In the genomic region with DNA sequence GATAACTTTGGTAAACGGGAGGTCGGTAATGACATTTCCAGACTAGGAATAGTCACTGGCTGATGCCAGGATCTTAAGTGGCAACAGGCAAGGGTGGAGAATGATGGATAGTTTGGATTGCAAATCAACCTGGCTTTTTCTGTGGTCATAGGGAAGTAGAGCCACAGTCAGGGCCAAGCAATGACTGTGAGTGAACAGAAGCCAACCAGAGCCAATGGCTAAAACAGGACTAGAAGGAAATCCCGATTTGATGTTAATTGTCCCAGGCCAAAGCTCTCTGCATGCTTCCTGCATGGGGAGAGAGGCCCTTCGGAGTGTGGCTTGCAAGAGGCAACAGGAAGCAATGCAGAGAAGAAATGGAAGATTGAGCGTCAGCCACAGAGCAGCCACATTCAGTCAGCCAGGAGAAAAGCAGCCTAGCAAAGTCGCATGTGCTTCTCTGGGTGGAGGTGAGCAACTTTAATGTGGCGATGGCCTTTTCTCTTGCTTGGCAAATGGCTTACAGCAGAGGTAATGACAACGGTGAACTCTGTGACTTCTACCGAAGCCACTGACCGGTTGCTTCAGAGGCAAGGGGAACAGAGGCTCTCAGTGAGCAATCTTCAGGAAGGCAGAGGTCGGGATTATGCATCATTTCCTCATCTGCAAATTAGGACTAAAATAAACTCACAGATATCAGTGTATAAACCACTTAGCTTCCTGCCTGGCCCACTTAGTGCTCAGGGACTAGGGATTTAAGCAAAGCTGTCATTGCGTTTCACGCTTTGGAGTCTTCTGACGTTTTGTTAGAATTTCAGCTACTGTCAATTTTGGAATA, we compare ENCODE assay signal across 24 mouse cellular contexts. TPM values are rescaled to one million over a fixed set of nuclear protein-coding genes. Genes with fewer than 3 reads are reported as not detected.
DNase-seq lines count a peak whose midpoint lies in the region; ATAC-seq and TF ChIP-seq lines count a peak whose summit lies in the region.
"Had no signal": no experiment of that assay in that cellular context is flagged by ENCODE, and none has a peak within 500 bp of the region (broad histone marks: within the 10 kb centered on the region; RNA-seq: fewer than 3 reads in every experiment).

No protein-coding gene starts in this region.

- intact Hi-C loops in left cerebral cortex, adult 2 months (cut with DNase I) = no loop called here

- H3K4me1 ChIP-seq in liver, adult 2 months (ENCODE audit: control insufficient read depth, insufficient read depth, low read length) = 0 out of 2 replicates have a peak, but pooled peaks cover 3% of the 10 kb centered on the region
- no peaks in the 10 kb centered on the region for H3K4me1 ChIP-seq in liver, embryonic 12.5 days
- peaks cover 29% of the 10 kb centered on the region for H3K4me1 ChIP-seq in bone marrow macrophage, adult 2 months (ENCODE audit: control insufficient read depth, insufficient read depth, low read length)
- H3K4me1 ChIP-seq in hindbrain, embryonic 12.5 days = no peaks in the 10 kb centered on the region
- H3K4me1 ChIP-seq: embryonic facial prominence, embryonic 15.5 days; heart, embryonic 12.5 days had no signal

- TF ChIP-seq CTCF in liver, adult 2 months (IDR thresholded peaks at IDR 0.05; ENCODE audit: low read depth, low read length) = no peak
- TF ChIP-seq CTCF in bone marrow macrophage, adult 2 months (IDR thresholded peaks at IDR 0.05; ENCODE audit: low read depth, low read length) = no peak
- no peak for TF ChIP-seq CTCF in left cerebral cortex, adult 2 months (IDR thresholded peaks at IDR 0.05)

- no peaks in the 10 kb centered on the region for H3K9me3 ChIP-seq in liver, embryonic 12.5 days (replicated peaks)
- H3K9me3 ChIP-seq in hindbrain, embryonic 12.5 days (replicated peaks) = no peaks in the 10 kb centered on the region
- H3K9me3 ChIP-seq: embryonic facial prominence, embryonic 15.5 days; forebrain, embryonic 10.5 days; forebrain, embryonic 15.5 days; G1E; heart, embryonic 12.5 days had no signal

- H3K27me3 ChIP-seq in liver, adult 2 months (ENCODE audit: control insufficient read depth, insufficient read depth, low read length) = no peaks in the 10 kb centered on the region
- H3K27me3 ChIP-seq in liver, embryonic 12.5 days (replicated peaks) = peaks cover 24% of the 10 kb centered on the region
- no peaks in the 10 kb centered on the region for H3K27me3 ChIP-seq in hindbrain, embryonic 12.5 days
- H3K27me3 ChIP-seq: embryonic facial prominence, embryonic 15.5 days; forebrain, embryonic 15.5 days had no signal

- peak; percentile 20 for DNase-seq in liver, adult 2 months (ENCODE audit: extremely low read depth, low read depth, low spot score)
- no peak for DNase-seq in left cerebral cortex, adult 2 months (ENCODE audit: extremely low spot score in 1 of 2, low spot score in 2 of 2)
- no peak for DNase-seq in lung, postnatal 4 days
- DNase-seq: adrenal gland, postnatal 14 days; B cell, adult 2 months; cerebellum, adult 11 months; cerebellum, adult 8-10 months; cerebellum, postnatal 25 days; embryo, embryonic 11 days; gastrocnemius, postnatal 36 days had no signal

- WGBS in liver, adult 2 months = 68% methylated on average over 14 of the region's 14 CpGs
- WGBS in liver, embryonic 12.5 days (ENCODE audit: insufficient replicate concordance) = 33% methylated on average over 14 of the region's 14 CpGs
- 74% methylated on average over 14 of the region's 14 CpGs for WGBS in hindbrain, embryonic 12.5 days

- no peak overlapping the region for H3K4me2 ChIP-seq in liver, embryonic 12.5 days
- no peak overlapping the region for H3K4me2 ChIP-seq in hindbrain, embryonic 12.5 days (replicated peaks)
- H3K4me2 ChIP-seq: embryonic facial prominence, embryonic 15.5 days; forebrain, embryonic 15.5 days; heart, embryonic 12.5 days had no signal

- no peaks in the 10 kb centered on the region for H3K36me3 ChIP-seq in liver, adult 2 months (ENCODE audit: control insufficient read depth, insufficient read depth, low read length)
- H3K36me3 ChIP-seq in liver, embryonic 12.5 days = no peaks in the 10 kb centered on the region
- H3K36me3 ChIP-seq in hindbrain, embryonic 12.5 days = no peaks in the 10 kb centered on the region
- H3K36me3 ChIP-seq: embryonic facial prominence, embryonic 15.5 days; forebrain, embryonic 10.5 days; forebrain, embryonic 15.5 days; G1E; heart, embryonic 12.5 days had no signal

- no peak for TF ChIP-seq POLR2A in liver, adult 2 months (IDR thresholded peaks at IDR 0.05; ENCODE audit: extremely low read depth, insufficient read depth, low read length)
- no peak for TF ChIP-seq POLR2A in bone marrow macrophage, adult 2 months (IDR thresholded peaks at IDR 0.05; ENCODE audit: borderline replicate concordance, low read depth, low read length)

- peak overlapping the region; percentile 21 for H3K27ac ChIP-seq in liver, adult 2 months (replicated peaks; ENCODE audit: insufficient read depth, low read depth, low read length)
- no peak overlapping the region for H3K27ac ChIP-seq in liver, embryonic 12.5 days
- H3K27ac ChIP-seq in bone marrow macrophage, adult 2 months (ENCODE audit: insufficient read depth, low read depth, low read length) = no peak overlapping the region
- H3K27ac ChIP-seq in left cerebral cortex, adult 2 months = no peak overlapping the region
- no peak overlapping the region for H3K27ac ChIP-seq in hindbrain, embryonic 12.5 days
- H3K27ac ChIP-seq: embryonic facial prominence, embryonic 15.5 days; forebrain, embryonic 10.5 days; forebrain, embryonic 15.5 days had no signal

- no peak for ATAC-seq in liver, embryonic 12.5 days
- ATAC-seq in granulocyte monocyte progenitor cell, adult 5-6 weeks (replicated peaks; ENCODE audit: poor library complexity, severe bottlenecking) = peak; percentile 76
- ATAC-seq in hindbrain, embryonic 12.5 days (ENCODE audit: low FRiP score) = no peak
- ATAC-seq: CD4-positive, CD25-positive, alpha-beta regulatory T cell, adult 4 months; forebrain, embryonic 15.5 days; hindbrain, embryonic 16.5 days; inflammation-experienced regulatory T-cells, adult 6 months; intestine, postnatal 0 days had no signal

- no peaks in the 10 kb centered on the region for H3K79me2 ChIP-seq in liver, adult 2 months (ENCODE audit: control insufficient read depth, insufficient read depth, low read length)

- no peak overlapping the region for H3K4me3 ChIP-seq in liver, adult 2 months (ENCODE audit: insufficient read depth, low read depth, low read length)
- H3K4me3 ChIP-seq in liver, embryonic 12.5 days = no peak overlapping the region
- peak overlapping the region; percentile 19; the same call in 1 of the 2 replicates for H3K4me3 ChIP-seq in bone marrow macrophage, adult 2 months (ENCODE audit: insufficient read depth, low read length)
- no peak overlapping the region for H3K4me3 ChIP-seq in left cerebral cortex, adult 2 months
- no peak overlapping the region for H3K4me3 ChIP-seq in hindbrain, embryonic 12.5 days
- H3K4me3 ChIP-seq: embryonic facial prominence, embryonic 15.5 days; erythroblast, embryonic 14.5 days; forebrain, embryonic 10.5 days; forebrain, embryonic 15.5 days; heart, embryonic 12.5 days had no signal

- no peak overlapping the region for H3K9ac ChIP-seq in liver, adult 2 months (ENCODE audit: low read depth, low read length)
- H3K9ac ChIP-seq in liver, embryonic 12.5 days = no peak overlapping the region
- H3K9ac ChIP-seq in hindbrain, embryonic 12.5 days = no peak overlapping the region
- H3K9ac ChIP-seq: embryonic facial prominence, embryonic 15.5 days; forebrain, embryonic 15.5 days; heart, embryonic 12.5 days had no signal

RNA-seq across cellular contexts. Expression of a gene that starts 12.5 kb away (rescaled TPM):
- total RNA-seq in liver, adult 2 months (2014; rRNA removed) = 4.4 and 4.9 TPM in 2 replicates
- polyA plus RNA-seq in liver, adult 2 months (2012; rRNA removed) = 0.94 and 1.00 TPM in 2 replicates
- 0.64 and 0.67 TPM in 2 replicates for polyA plus RNA-seq in liver, embryonic 12.5 days (2016; fragmentation: Nextera tagmentation; extraction: Ambion mirVana)
- polyA plus RNA-seq in bone marrow macrophage, adult 2 months (2012; ENCODE audit: insufficient read depth, insufficient read length, missing spikeins) = 4.7 and 5.7 TPM in 2 replicates
- total RNA-seq in granulocyte monocyte progenitor cell, adult 5-6 weeks (2014; fragmentation: Nextera tagmentation) = 4.0 and 5.7 TPM in 2 replicates
- 3.8 and 4.4 TPM in 2 replicates for total RNA-seq in granulocyte monocyte progenitor cell, adult 5-6 weeks (2017)
- 10 to 100 TPM; 41.8 to 42.0 TPM for total RNA-seq in left cerebral cortex, adult 2 months (2021)
- 14.2 and 15.1 TPM in 2 replicates for polyA plus RNA-seq in hindbrain, embryonic 12.5 days (2016; fragmentation: Nextera tagmentation; extraction: Ambion mirVana)
- total RNA-seq: G1E had no signal
- polyA plus RNA-seq: erythroblast, embryonic 14.5 days; G1E had no signal
